ENCODE assay signal across 29 mouse cellular contexts in genomic region chr9:40249106-40249505, GRCm38 (mm10). TPM values are rescaled to one million over a fixed set of nuclear protein-coding genes. Genes with fewer than 3 reads are reported as not detected.
A peak's percentile ranks its signal among the peaks of the same experiment; 100 is the strongest.
DNase-seq lines count a peak whose midpoint lies in the region; ATAC-seq and TF ChIP-seq lines count a peak whose summit lies in the region.
"Had no signal": no experiment of that assay in that cellular context is flagged by ENCODE, and none has a peak within 500 bp of the region (broad histone marks: within the 10 kb centered on the region; RNA-seq: fewer than 3 reads in every experiment).

No protein-coding gene starts in this region.

- peak overlapping the region; percentile 33; the same call in 1 of the 2 replicates for H3K27ac ChIP-seq in heart, adult 2 months
- no peak overlapping the region for H3K27ac ChIP-seq in lung, embryonic 14.5 days (ENCODE audit: low read depth)
- H3K27ac ChIP-seq in lung, postnatal 0 days (ENCODE audit: low read length) = no peak overlapping the region
- no peak overlapping the region for H3K27ac ChIP-seq in midbrain, embryonic 14.5 days (replicated peaks; ENCODE audit: low read depth, low read length)
- H3K27ac ChIP-seq: forebrain, embryonic 13.5 days; hindbrain, embryonic 14.5 days; kidney, embryonic 15.5 days; liver, embryonic 14.5 days; macrophage; midbrain, embryonic 13.5 days had no signal

- H3K9ac ChIP-seq in heart, adult 2 months (ENCODE audit: low read depth, low read length) = no peak overlapping the region
- H3K9ac ChIP-seq in lung, embryonic 14.5 days = no peak overlapping the region
- no peak overlapping the region for H3K9ac ChIP-seq in lung, postnatal 0 days (replicated peaks; ENCODE audit: low read depth)
- no peak overlapping the region for H3K9ac ChIP-seq in midbrain, embryonic 14.5 days (replicated peaks; ENCODE audit: low read length)
- H3K9ac ChIP-seq: forebrain, embryonic 13.5 days; heart, embryonic 12.5 days; hindbrain, embryonic 14.5 days; kidney, embryonic 15.5 days; liver, embryonic 14.5 days; midbrain, embryonic 13.5 days had no signal

- H3K79me2 ChIP-seq in heart, adult 2 months (replicated peaks; ENCODE audit: control insufficient read depth, insufficient read depth, low read length) = no peaks in the 10 kb centered on the region

- no peak overlapping the region for H3K4me2 ChIP-seq in lung, embryonic 14.5 days
- H3K4me2 ChIP-seq in lung, postnatal 0 days (replicated peaks; ENCODE audit: low read depth, low read length) = no peak overlapping the region
- no peak overlapping the region for H3K4me2 ChIP-seq in midbrain, embryonic 14.5 days (ENCODE audit: low read length)
- H3K4me2 ChIP-seq: forebrain, embryonic 13.5 days; heart, embryonic 12.5 days; hindbrain, embryonic 14.5 days; kidney, embryonic 15.5 days; midbrain, embryonic 13.5 days had no signal

- H3K4me1 ChIP-seq in heart, adult 2 months (ENCODE audit: control insufficient read depth, insufficient read depth, low read length) = peaks cover 2% of the 10 kb centered on the region
- H3K4me1 ChIP-seq in lung, embryonic 14.5 days (ENCODE audit: insufficient read depth) = no peaks in the 10 kb centered on the region
- peaks cover 4% of the 10 kb centered on the region; the same call in 1 of the 2 replicates for H3K4me1 ChIP-seq in lung, adult 2 months (ENCODE audit: control insufficient read depth, insufficient read depth, low read length)
- H3K4me1 ChIP-seq in lung, postnatal 0 days (ENCODE audit: insufficient read depth, low read depth, low read length) = no peaks in the 10 kb centered on the region
- H3K4me1 ChIP-seq in midbrain, embryonic 14.5 days (ENCODE audit: control insufficient read depth, insufficient read depth, low read length) = no peaks in the 10 kb centered on the region
- H3K4me1 ChIP-seq: forebrain, embryonic 13.5 days; kidney, embryonic 15.5 days had no signal

- 0 out of 2 replicates have a peak, but pooled peaks cover 4% of the 10 kb centered on the region for H3K9me3 ChIP-seq in lung, embryonic 14.5 days (ENCODE audit: low read depth, low read length)
- no peaks in the 10 kb centered on the region for H3K9me3 ChIP-seq in lung, postnatal 0 days (ENCODE audit: low read length)
- H3K9me3 ChIP-seq in midbrain, embryonic 14.5 days (ENCODE audit: control insufficient read depth, low read length) = 0 out of 2 replicates have a peak, but pooled peaks cover 4% of the 10 kb centered on the region
- H3K9me3 ChIP-seq: forebrain, embryonic 13.5 days; kidney, embryonic 15.5 days; midbrain, embryonic 13.5 days had no signal

- TF ChIP-seq POLR2A in heart, adult 2 months (IDR thresholded peaks at IDR 0.05; ENCODE audit: insufficient read depth, low read depth, low read length) = no peak
- TF ChIP-seq POLR2A in lung, adult 2 months (IDR thresholded peaks at IDR 0.05; ENCODE audit: borderline replicate concordance, extremely low read depth, low read depth, low read length) = no peak

- WGBS in heart, adult 2 months = 8% methylated on average over 1 of the region's 1 CpGs
- 58% methylated on average over 1 of the region's 1 CpGs for whole genome bisulfite sequencing in lung, embryonic 14.5 days
- WGBS in lung, adult 2 months = 33% methylated on average over 1 of the region's 1 CpGs
- 32% methylated on average over 1 of the region's 1 CpGs for WGBS in lung, postnatal 0 days
- 81% methylated on average over 1 of the region's 1 CpGs for WGBS in midbrain, embryonic 14.5 days

- TF ChIP-seq EP300 in heart, adult 2 months (IDR thresholded peaks at IDR 0.05; ENCODE audit: insufficient read depth, low read depth, low read length) = no peak
- peak; percentile 72 for TF ChIP-seq EP300 in lung, postnatal 0 days (IDR thresholded peaks at IDR 0.05)

- no peaks in the 10 kb centered on the region; the same call in none of the 2 replicates for H3K36me3 ChIP-seq in heart, adult 2 months (ENCODE audit: control insufficient read depth, insufficient read depth, low read length)
- no peaks in the 10 kb centered on the region for H3K36me3 ChIP-seq in lung, embryonic 14.5 days (ENCODE audit: insufficient read depth)
- H3K36me3 ChIP-seq in lung, postnatal 0 days (ENCODE audit: insufficient read depth, low read length) = no peaks in the 10 kb centered on the region
- H3K36me3 ChIP-seq in midbrain, embryonic 14.5 days (ENCODE audit: control insufficient read depth, insufficient read depth, low read length) = no peaks in the 10 kb centered on the region
- H3K36me3 ChIP-seq: heart, embryonic 12.5 days; kidney, embryonic 15.5 days; midbrain, embryonic 13.5 days had no signal

- H3K27me3 ChIP-seq in heart, adult 2 months (ENCODE audit: control insufficient read depth, insufficient read depth, low read length) = no peaks in the 10 kb centered on the region
- no peaks in the 10 kb centered on the region for H3K27me3 ChIP-seq in lung, embryonic 14.5 days (ENCODE audit: insufficient read depth, low read length)
- no peaks in the 10 kb centered on the region for H3K27me3 ChIP-seq in lung, postnatal 0 days (replicated peaks; ENCODE audit: insufficient read depth, low read length)
- H3K27me3 ChIP-seq in midbrain, embryonic 14.5 days (ENCODE audit: control insufficient read depth, insufficient read depth, low read length) = no peaks in the 10 kb centered on the region
- H3K27me3 ChIP-seq: forebrain, embryonic 13.5 days; heart, embryonic 12.5 days; kidney, embryonic 15.5 days; midbrain, embryonic 13.5 days had no signal

- intact Hi-C loops in heart, adult 2 months (cut with DNase I) = no loop called here
- intact Hi-C loops in heart, postnatal 14 days (cut with DNase I) = loop anchor here (5.0 kb wide), 1 partner anchor 73 kb away; no protein-coding TSS in a partner anchor

- peak in 1 of 2 experiments; percentile 18 for DNase-seq in heart, adult 2 months
- DNase-seq in heart, postnatal 14 days = no peak
- DNase-seq in lung, embryonic 14.5 days = peak; percentile 18
- DNase-seq in lung, adult 2 months = no peak
- no peak for DNase-seq in lung, postnatal 0 days (ENCODE audit: low spot score)
- DNase-seq in ovary, postnatal 14 days (ENCODE audit: low spot score) = no peak
- no peak for DNase-seq in midbrain, embryonic 14.5 days
- DNase-seq: adrenal gland, adult 2 months; adrenal gland, postnatal 36 days; B cell, adult 2 months; cerebellum, adult 2 months; cerebellum, postnatal 14 days; kidney, postnatal 25 days; liver; retina, postnatal 1 day; right cerebral cortex, postnatal 25 days; spleen, adult 18-20 months; thymus, postnatal 14 days had no signal

- TF ChIP-seq CTCF in heart, adult 2 months (IDR thresholded peaks at IDR 0.05) = no peak
- TF ChIP-seq CTCF in lung, embryonic 14.5 days (IDR thresholded peaks at IDR 0.05; ENCODE audit: low read depth) = no peak
- no peak for TF ChIP-seq CTCF in lung, adult 2 months (IDR thresholded peaks at IDR 0.05; ENCODE audit: insufficient read depth, low read length)
- no peak for TF ChIP-seq CTCF in lung, postnatal 0 days (IDR thresholded peaks at IDR 0.05)

- H3K4me3 ChIP-seq in heart, adult 2 months = no peak overlapping the region
- H3K4me3 ChIP-seq in lung, embryonic 14.5 days (ENCODE audit: low read depth, low read length) = no peak overlapping the region
- H3K4me3 ChIP-seq in lung, adult 2 months (replicated peaks; ENCODE audit: extremely low read depth, low read depth, low read length) = no peak overlapping the region
- no peak overlapping the region for H3K4me3 ChIP-seq in lung, postnatal 0 days (ENCODE audit: low read depth, low read length)
- H3K4me3 ChIP-seq in midbrain, embryonic 14.5 days (replicated peaks; ENCODE audit: low read depth, low read length) = no peak overlapping the region
- H3K4me3 ChIP-seq: forebrain, embryonic 13.5 days; heart, embryonic 12.5 days; kidney, embryonic 15.5 days; midbrain, embryonic 13.5 days had no signal

- ATAC-seq in lung, embryonic 14.5 days (ENCODE audit: insufficient read depth) = no peak
- ATAC-seq in lung, postnatal 0 days = peak; percentile 50
- no peak for ATAC-seq in midbrain, embryonic 14.5 days (ENCODE audit: low FRiP score, low TSS enrichment)
- ATAC-seq: activated CD4-positive, CD25-positive, alpha-beta regulatory T cell, adult 4 months; forebrain, embryonic 13.5 days; intestine, postnatal 0 days; midbrain, embryonic 13.5 days had no signal

RNA-seq across cellular contexts. Expression of gene Scn3b, which starts 19.9 kb away (rescaled TPM):
- 1 to 10 TPM in 1 of 2 experiments, under 1 TPM in 1; 0.70 to 2.0 TPM for total RNA-seq in heart, adult 2 months (2021)
- 0.91 and 0.96 TPM in 2 replicates for polyA plus RNA-seq in heart, adult 2 months (2012; rRNA removed)
- total RNA-seq in heart, postnatal 14 days (2021) = 1 to 10 TPM in 1 of 2 experiments, under 1 TPM in 1; 0.95 to 1.3 TPM
- polyA plus RNA-seq in lung, embryonic 14.5 days (2014; fragmentation: Nextera tagmentation; extraction: Ambion mirVana) = 2.9 and 4.4 TPM in 2 replicates
- 23.6 and 33.2 TPM in 2 replicates for polyA plus RNA-seq in lung, adult 2 months (2012; rRNA removed)
- polyA plus RNA-seq in lung, postnatal 0 days (2015; fragmentation: Nextera tagmentation; extraction: Ambion mirVana) = 37.6 and 46.9 TPM in 2 replicates
- 142 and 154 TPM in 2 replicates for polyA plus RNA-seq in midbrain, embryonic 14.5 days (2014; fragmentation: Nextera tagmentation; extraction: Ambion mirVana)
- total RNA-seq: megakaryocyte-erythroid progenitor cell, adult 5-6 weeks; monocyte, adult 5-6 weeks had no signal
- polyA plus RNA-seq: activated CD4-positive, CD25-positive, alpha-beta regulatory T cell, adult 4 months had no signal

RNA-seq across cellular contexts. Expression of gene Zfp202, which starts 57.0 kb away (rescaled TPM):
- 1 to 10 TPM; 2.7 to 2.8 TPM for total RNA-seq in heart, adult 2 months (2021)
- polyA plus RNA-seq in heart, adult 2 months (2012; rRNA removed) = 1.2 and 1.8 TPM in 2 replicates
- 1 to 10 TPM; 2.0 TPM for total RNA-seq in heart, postnatal 14 days (2021)
- polyA plus RNA-seq in lung, embryonic 14.5 days (2014; fragmentation: Nextera tagmentation; extraction: Ambion mirVana) = 5.0 and 6.0 TPM in 2 replicates
- polyA plus RNA-seq in lung, adult 2 months (2012; rRNA removed) = 0.65 and 1.1 TPM in 2 replicates
- polyA plus RNA-seq in lung, postnatal 0 days (2015; fragmentation: Nextera tagmentation; extraction: Ambion mirVana) = 1.3 and 1.7 TPM in 2 replicates
- 11.6 and 11.7 TPM in 2 replicates for polyA plus RNA-seq in midbrain, embryonic 14.5 days (2014; fragmentation: Nextera tagmentation; extraction: Ambion mirVana)
